Mouse (Mus musculus) ES-E14 (cell line): ENCODE results near the gene As3mt. TPM values are rescaled to one million over a fixed set of nuclear protein-coding genes. Genes with fewer than 3 reads are reported as not detected.

Source experiments
- DNase-seq: peaks from one replicate; pipeline ENCODE4 v3.0.0-alpha.2; 2013; ENCODE audit warnings: low read depth, low spot score
- H3K27ac ChIP-seq: 2 replicates; pipeline ENCODE4 v1.5.1; 2012; ENCODE audit warnings: low read depth, mild to moderate bottlenecking, low read length, moderate library complexity, mixed read lengths; ENCODE audit not compliant: poor library complexity, insufficient read depth, severe bottlenecking
- H3K36me3 ChIP-seq: 2 replicates; pipeline ENCODE4 v1.6.1; 2012; ENCODE audit warnings: mild to moderate bottlenecking, low read length, moderate library complexity, mixed read lengths; ENCODE audit not compliant: control insufficient read depth, poor library complexity, insufficient read depth, severe bottlenecking
- H3K4me1 ChIP-seq, 2 experiments: fragments of 150-350 bp in 1 of 2; sonication (generic) in 1 of 2; 2 replicates each; pipeline ENCODE4 v1.6.1; 2012; ENCODE audit warnings: low read length in 2 of 2, mild to moderate bottlenecking in 1 of 2, mixed read lengths in 1 of 2; ENCODE audit not compliant: control insufficient read depth in 2 of 2, insufficient read depth in 2 of 2, poor library complexity in 1 of 2
- H3K4me3 ChIP-seq, 2 experiments: fragments of 150-350 bp in 1 of 2; sonication (generic) in 1 of 2; 2 replicates each; pipeline ENCODE4 v1.5.1; 2012; ENCODE audit warnings: low read length in 2 of 2, low read depth in 1 of 2, mild to moderate bottlenecking in 1 of 2, mixed read lengths in 1 of 2; ENCODE audit not compliant: insufficient read depth in 1 of 2, poor library complexity in 1 of 2, severe bottlenecking in 1 of 2
- H3K9ac ChIP-seq: 2 replicates; pipeline ENCODE4 v1.6.1; 2012; ENCODE audit warnings: low read depth, mild to moderate bottlenecking, low read length, mixed read lengths; ENCODE audit not compliant: poor library complexity, insufficient read depth, severe bottlenecking
- H3K9me3 ChIP-seq: fragments of 150-350 bp; sonication (generic); 2 replicates; pipeline ENCODE4 v1.6.1; 2012; ENCODE audit warnings: low read depth, mild to moderate bottlenecking, low read length; ENCODE audit not compliant: control insufficient read depth, insufficient read depth
- CHD2 ChIP-seq: IDR thresholded peaks from 2 replicates; pipeline ENCODE4 v1.6.1; 2014; ENCODE audit warnings: mild to moderate bottlenecking, low read depth, low read length, inconsistent platforms
- HCFC1 ChIP-seq: IDR thresholded peaks from 2 replicates; pipeline ENCODE4 v1.6.1; 2012; ENCODE audit warnings: low read length, inconsistent platforms, borderline replicate concordance; ENCODE audit not compliant: insufficient read depth
- MAFK ChIP-seq: IDR thresholded peaks from 2 replicates; pipeline ENCODE4 v1.6.1; 2014; ENCODE audit warnings: mild to moderate bottlenecking, low read depth, low read length, inconsistent platforms; ENCODE audit not compliant: insufficient read depth
- ZC3H11A ChIP-seq: IDR thresholded peaks from 2 replicates; pipeline ENCODE4 v1.6.1; 2012; ENCODE audit warnings: low read depth, mild to moderate bottlenecking, inconsistent platforms, low read length, borderline replicate concordance
- ZNF384 ChIP-seq: IDR thresholded peaks from 2 replicates; pipeline ENCODE4 v1.6.1; 2012; ENCODE audit warnings: low read depth, low read length, inconsistent platforms
- in situ Hi-C, 2 experiments: fragments of 600-800 bp; cut with MboI; formaldehyde crosslinking; loops; one replicate each; pipeline ENCODE4 v1.15.1; 2025; ENCODE audit warnings: low sequenced_read_pairs in 2 of 2, inconsistent platforms in 1 of 2; ENCODE audit not compliant: unreplicated experiment in 2 of 2
- total RNA-seq: library from RNA; depleted of rRNA; stranded (reverse); fragments of 300-350 nt; gene quantifications from 2 replicates; pipeline ENCODE4 v1.2.3, GENCODE M21; 2012

Gene As3mt
- total RNA-seq, 1 experiment: 11.0 TPM

DNA sequence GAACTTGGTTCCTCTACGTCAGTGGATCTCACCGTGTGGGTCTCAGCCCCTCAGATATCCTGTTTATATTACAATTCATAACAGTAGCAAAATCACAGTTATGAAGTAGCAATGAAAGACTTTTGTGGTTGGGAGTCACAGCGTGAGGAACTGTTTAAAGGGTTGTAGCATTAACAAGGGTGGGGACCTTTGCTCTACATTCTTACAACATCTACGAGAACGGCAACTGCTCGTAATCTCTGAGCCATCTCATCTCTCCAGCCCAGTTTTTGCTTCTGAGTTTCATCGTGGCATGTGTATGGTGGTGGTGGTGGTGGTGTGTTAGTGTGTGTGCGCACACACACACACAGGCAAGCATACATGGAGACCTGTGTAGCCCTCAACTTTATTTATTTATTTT is 7.0 kb downstream of the As3mt start:
- DNase-seq: no peak
- H3K9me3 ChIP-seq: no peaks in the 10 kb centered on the region
- peaks cover 2% of the 10 kb centered on the region; the same call in 1 of the 2 replicates for H3K36me3 ChIP-seq
- H3K27ac ChIP-seq: no peak overlapping the region
- H3K4me3 ChIP-seq: no peak overlapping the region
- TF ChIP-seq ZC3H11A: no peak
- no peak for TF ChIP-seq HCFC1
- TF ChIP-seq MAFK: no peak
- no peak for TF ChIP-seq CHD2
- H3K9ac ChIP-seq: no peak overlapping the region
- H3K4me1 ChIP-seq: no peaks in the 10 kb centered on the region
- in situ Hi-C loops: no loop called here

DNA sequence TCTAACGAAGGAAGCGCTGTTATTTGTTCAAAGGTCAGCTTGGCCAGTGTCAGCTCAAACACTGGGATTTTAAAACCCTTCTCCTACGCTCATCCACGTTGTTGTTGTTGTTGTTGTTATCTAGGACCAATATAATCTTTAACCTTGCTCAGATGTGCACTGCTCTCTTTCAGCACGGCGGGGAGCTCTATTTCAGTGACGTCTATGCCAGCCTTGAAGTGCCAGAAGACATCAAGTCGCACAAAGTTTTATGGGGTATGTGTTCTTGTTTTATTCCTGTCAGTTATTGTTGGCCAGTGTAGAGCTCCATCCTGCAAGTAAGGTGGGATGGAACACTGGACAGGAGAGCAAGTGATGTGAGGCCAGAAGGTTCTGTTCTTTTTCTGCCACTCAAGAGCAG is 7.8 kb downstream of the As3mt start:
- in situ Hi-C loops: no loop called here

DNA sequence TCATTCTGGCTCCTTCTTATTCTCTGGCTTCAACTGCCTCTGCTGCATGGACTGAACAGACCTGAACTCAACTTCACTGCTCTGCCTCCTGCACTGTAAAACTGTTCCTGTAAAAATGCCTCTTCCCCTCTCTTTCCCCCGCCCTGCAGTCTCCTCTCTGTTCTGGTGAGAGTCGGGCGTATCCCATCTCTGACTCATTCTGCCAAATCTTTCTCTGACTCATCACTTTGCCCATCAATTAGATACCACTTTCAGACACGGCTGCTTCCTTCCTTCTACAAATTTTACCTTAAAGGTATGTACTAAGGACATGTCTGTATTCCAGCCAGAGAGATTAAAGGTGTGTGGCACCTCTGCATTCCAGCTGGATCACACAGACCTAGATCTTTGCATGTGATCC is 10.9 kb downstream of the As3mt start:
- Histone ChIP-seq H3K9me3 (no peaks in the 10 kb centered on the region), H3K4me1 (no peaks in the 10 kb centered on the region), H3K36me3 (no peaks in the 10 kb centered on the region), H3K4me3 (no peak overlapping the region), H3K9ac (no peak overlapping the region), H3K27ac (no peak overlapping the region)
- in situ Hi-C loops: no loop called here
- DNase-seq: no peak
- TF ChIP-seq CHD2: no peak
- TF ChIP-seq HCFC1: no peak
- no peak for TF ChIP-seq MAFK
- TF ChIP-seq ZNF384: no peak
- no peak for TF ChIP-seq ZC3H11A

More for the DNA sequence above, 7.8 kb downstream of the As3mt start:
- Histone ChIP-seq H3K9ac (no peak overlapping the region), H3K4me3 (no peak overlapping the region), H3K9me3 (no peaks in the 10 kb centered on the region), H3K27ac (no peak overlapping the region), H3K4me1 (no peaks in the 10 kb centered on the region), H3K36me3 (0 out of 2 replicates have a peak, but pooled peaks cover 2% of the 10 kb centered on the region)
- no peak for DNase-seq
- no peak for TF ChIP-seq CHD2
- TF ChIP-seq ZNF384: no peak
- no peak for TF ChIP-seq MAFK
- TF ChIP-seq HCFC1: no peak
- TF ChIP-seq ZC3H11A: no peak

GRCm38 (mm10) chr19:46724411-46724810 is 17.2 kb downstream of the As3mt start:
- Histone ChIP-seq H3K9ac (peak overlapping the region; percentile 47; the same call in 1 of the 2 replicates), H3K36me3 (no peaks in the 10 kb centered on the region)
- TF ChIP-seq ZNF384 (no peak), ZC3H11A (no peak), MAFK (no peak), HCFC1 (no peak), CHD2 (no peak)

DNA sequence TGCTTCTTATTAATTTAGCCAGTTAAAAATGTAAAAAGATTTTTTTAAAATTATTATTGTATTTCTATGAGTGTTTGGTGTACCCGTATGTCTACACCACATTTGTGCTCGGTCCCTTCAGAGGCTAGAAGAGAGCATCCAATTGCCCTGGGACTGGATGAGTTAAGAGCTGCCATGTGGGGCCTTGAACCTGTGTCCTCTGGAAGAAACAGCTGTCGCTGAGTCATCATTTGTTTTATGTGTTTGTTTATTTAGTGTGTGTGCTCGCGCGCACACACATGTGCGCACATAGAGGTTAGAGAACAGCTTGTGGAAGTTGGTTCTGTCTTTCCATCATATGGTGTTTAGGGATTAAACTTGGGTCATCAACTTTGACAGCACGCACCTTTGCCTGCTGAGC is 18.9 kb downstream of the As3mt start:
- Histone ChIP-seq H3K27ac (no peak overlapping the region), H3K4me1 (no peaks in the 10 kb centered on the region), H3K4me3 (no peak overlapping the region), H3K9me3 (no peaks in the 10 kb centered on the region), H3K36me3 (0 out of 2 replicates have a peak, but pooled peaks cover 2% of the 10 kb centered on the region), H3K9ac (no peak overlapping the region)
- no peak for DNase-seq
- in situ Hi-C loops: no loop called here
- TF ChIP-seq CHD2 (no peak), ZC3H11A (no peak), HCFC1 (no peak), ZNF384 (no peak), MAFK (peak; percentile 60)

More at GRCm38 (mm10) chr19:46724411-46724810, 17.2 kb downstream of the As3mt start:
- peak overlapping the region; percentile 14 to 53; a peak in 3 of 4 replicates for H3K4me3 ChIP-seq
- DNase-seq: no peak
- in situ Hi-C loops: no loop called here
- no peaks in the 10 kb centered on the region for H3K4me1 ChIP-seq
- H3K9me3 ChIP-seq: no peaks in the 10 kb centered on the region
- no peak overlapping the region for H3K27ac ChIP-seq
